Mouse (Mus musculus) WW6 (cell line): ENCODE measurements around the gene Olfr159.

Experiments
- DNase-seq: peaks from one replicate; pipeline ENCODE4 v3.0.0-alpha.2; 2013; ENCODE audit warnings: low read depth, low spot score

Gene Olfr159

GRCm38 (mm10) chr4:43729794-43730550, 40.8 kb downstream of the Olfr159 start, which contains the start of gene Spaar:
TSS of gene Spaar (plus strand) at chr4:43730034.
- no peak for DNase-seq

- DNase-seq, result no peak
These were observed 41.7 kb downstream of the Olfr159 start for GRCm38 (mm10) chr4:43729126-43729525.

DNA sequence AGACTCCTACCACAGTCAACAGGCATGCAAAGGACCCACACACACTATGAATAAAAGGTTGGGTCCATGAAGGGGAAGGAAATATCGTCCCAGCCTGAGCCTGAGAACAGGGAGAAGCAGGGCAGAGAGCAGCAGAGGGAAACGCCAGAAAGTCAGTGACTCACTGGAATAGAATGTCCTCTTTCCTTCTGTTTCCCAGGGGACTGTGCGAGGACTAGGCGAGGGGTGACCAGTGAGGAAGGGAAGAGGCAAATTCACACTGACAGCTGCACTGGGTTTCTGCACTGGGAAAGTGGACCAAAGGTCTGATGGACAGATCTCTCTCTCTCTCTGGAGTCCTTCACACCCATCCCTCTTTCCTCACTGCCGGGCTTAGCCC, 42.2 kb downstream of the Olfr159 start:
- no peak for DNase-seq

GRCm38 (mm10) chr4:43727718-43728575, 42.9 kb downstream of the Olfr159 start:
- DNase-seq, result no peak

GRCm38 (mm10) chr4:43726995-43727394, 43.8 kb downstream of the Olfr159 start, which contains the start of gene Hrct1:
TSS of gene Hrct1 (plus strand) at chr4:43727188.
- no peak for DNase-seq

GRCm38 (mm10) chr4:43726228-43726993, 44.4 kb downstream of the Olfr159 start:
- DNase-seq, result no peak

- DNase-seq, result no peak
These were observed 46.0 kb downstream of the Olfr159 start for GRCm38 (mm10) chr4:43724764-43725163.

GRCm38 (mm10) chr4:43722191-43722590, 48.6 kb downstream of the Olfr159 start:
- DNase-seq, result no peak

DNA sequence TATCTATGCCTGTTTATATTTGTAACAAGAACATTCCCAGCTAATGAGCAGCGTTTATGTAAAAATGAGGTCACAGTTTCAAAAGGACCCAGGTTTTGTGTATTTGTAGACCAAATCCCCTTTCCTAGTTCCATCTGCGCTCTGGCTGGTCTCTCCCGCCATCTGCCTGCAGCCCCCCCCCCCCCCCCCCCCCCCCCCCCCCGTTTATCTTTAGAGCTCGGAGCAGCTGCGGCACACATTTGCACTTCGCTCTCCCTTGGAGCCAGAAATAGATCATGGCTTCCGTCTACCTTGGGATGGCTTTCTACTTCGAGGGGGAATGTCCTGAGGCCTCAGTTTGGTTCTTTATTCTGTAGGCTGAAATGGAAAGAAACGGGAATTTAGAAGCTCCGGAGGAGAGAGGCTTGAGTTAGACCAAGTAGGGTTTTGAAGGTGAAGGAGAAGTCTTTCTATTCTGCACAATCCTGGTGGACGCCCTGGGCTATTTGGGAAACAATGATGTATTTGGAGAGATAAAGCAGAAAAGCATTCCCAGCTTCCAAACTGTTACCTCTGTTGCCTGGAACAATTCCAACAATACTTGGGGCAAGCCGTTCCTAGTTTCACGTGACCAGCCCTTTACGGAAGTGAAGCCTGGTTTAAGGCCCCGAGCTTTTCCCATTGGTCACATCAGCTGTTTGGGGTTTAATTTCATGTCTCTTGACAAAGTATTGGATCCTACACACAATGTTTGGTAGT, 50.1 kb downstream of the Olfr159 start:
- DNase-seq, result no peak
